Mouse (Mus musculus) G1E (cell line): Measurements from ENCODE around the gene 5830473C10Rik.

Experiments
- CTCF ChIP-seq: IDR thresholded peaks from 2 replicates; pipeline ENCODE4 v1.5.1; 2012; ENCODE audit warnings: low read depth, low read length, inconsistent platforms, mixed read lengths
- GATA1 ChIP-seq: IDR thresholded peaks from 2 replicates; pipeline ENCODE4 v1.6.1; 2012; ENCODE audit warnings: borderline replicate concordance, low read length, inconsistent platforms, mixed read lengths
- GATA2 ChIP-seq: IDR thresholded peaks from 2 replicates; pipeline ENCODE4 v1.6.1; 2012; ENCODE audit warnings: low read depth, low read length, inconsistent platforms, borderline replicate concordance
- POLR2AphosphoS5 ChIP-seq: IDR thresholded peaks from 2 replicates; pipeline ENCODE4 v1.6.1; 2012; ENCODE audit warnings: low read depth, low read length, inconsistent platforms; ENCODE audit not compliant: insufficient replicate concordance
- TAL1 ChIP-seq: conservative IDR thresholded peaks from 2 replicates; pipeline ENCODE4 v1.6.1; 2012; ENCODE audit warnings: low read depth, low read length, inconsistent platforms, mixed read lengths

GRCm38 (mm10) chr5:90594945-90595344, 34.0 kb downstream of the 5830473C10Rik start:
- TF ChIP-seq CTCF (no peak), POLR2AphosphoS5 (no peak), TAL1 (no peak), GATA1 (no peak), GATA2 (no peak)
